Mouse (Mus musculus): Measurements from ENCODE around the gene Tdpoz2.

- TF ChIP-seq CTCF (IDR thresholded peaks at IDR 0.05; ENCODE audit: borderline replicate concordance, control insufficient read depth, extremely low read depth, insufficient read depth, low read length, poor library complexity): no peak
- no peak for TF ChIP-seq POLR2A (IDR thresholded peaks at IDR 0.05; ENCODE audit: control insufficient read depth, extremely low read depth, insufficient read depth, low read length, poor library complexity)
Measured at GRCm38 (mm10) chr3:93652586-93652985, at the start of gene Tdpoz2.

Data from thymus, adult 2 months (tissue).